Mouse (Mus musculus) CH12.LX (cell line): ENCODE measurements at regions not wholly inside any gene's neighbourhood (a gene's known extent, or its start where the extent isn't known, plus 50 kb on each side); places are given as distances from the start of the nearest gene placed in this dataset.
A peak's percentile ranks its signal among the peaks of the same experiment; 100 is the strongest.

ENCODE experiments used
- DNase-seq: peaks from one replicate; pipeline ENCODE4 v3.0.0-alpha.2; 2013; ENCODE audit errors: extremely low read depth
- H3K27ac ChIP-seq: 2 replicates; pipeline ENCODE4 v1.5.1; 2012; ENCODE audit warnings: low read depth, mild to moderate bottlenecking, control low read depth, moderate library complexity; ENCODE audit not compliant: insufficient read depth
- H3K27me3 ChIP-seq: replicated peaks from 2 replicates; pipeline ENCODE3; 2012; ENCODE audit warnings: inconsistent platforms
- H3K36me3 ChIP-seq, 2 experiments: replicated peaks in 1 of 2; 2 replicates each; pipeline versions ENCODE3 to v1.6.1; 2012; ENCODE audit warnings: inconsistent platforms in 1 of 2, low read length in 1 of 2, mild to moderate bottlenecking in 1 of 2, mixed read lengths in 1 of 2, moderate library complexity in 1 of 2; ENCODE audit not compliant: control insufficient read depth in 1 of 2, insufficient read depth in 1 of 2
- H3K4me1 ChIP-seq, 2 experiments: 2 replicates each; pipeline ENCODE4 v1.6.1; 2012; ENCODE audit warnings: inconsistent platforms in 1 of 2, moderate library complexity in 1 of 2; ENCODE audit not compliant: insufficient read depth in 2 of 2, control insufficient read depth in 1 of 2
- H3K4me2 ChIP-seq: 2 replicates; pipeline ENCODE4 v1.6.1; 2012; ENCODE audit warnings: low read depth, mild to moderate bottlenecking, control low read depth; ENCODE audit not compliant: poor library complexity, insufficient read depth, severe bottlenecking
- H3K4me3 ChIP-seq, 3 experiments: fragments of 150-350 bp in 1 of 3; sonication (generic) in 1 of 3; replicated peaks in 1 of 3; 2 replicates each; pipeline versions ENCODE3 to v1.5.1; 2011 to 2012; ENCODE audit warnings: low read depth in 2 of 3, low read length in 2 of 3, mild to moderate bottlenecking in 2 of 3, moderate library complexity in 2 of 3, control low read depth in 1 of 3, improper control_type of control experiment in 1 of 3, inconsistent platforms in 1 of 3, mixed read lengths in 1 of 3; ENCODE audit not compliant: poor library complexity in 1 of 3
- H3K79me2 ChIP-seq: replicated peaks from 2 replicates; pipeline ENCODE4 v1.6.1; 2012; ENCODE audit warnings: mild to moderate bottlenecking, moderate library complexity; ENCODE audit not compliant: control insufficient read depth, poor library complexity, insufficient read depth, severe bottlenecking; ENCODE audit errors: extremely low read depth
- H3K9ac ChIP-seq: 2 replicates; pipeline ENCODE4 v1.6.1; 2012; ENCODE audit warnings: low read depth, mild to moderate bottlenecking, control low read depth, moderate library complexity; ENCODE audit not compliant: insufficient read depth
- H3K9me3 ChIP-seq: replicated peaks from 2 replicates; pipeline ENCODE3; 2012; ENCODE audit warnings: low read length, inconsistent platforms, mixed read lengths
- BHLHE40 ChIP-seq: IDR thresholded peaks from 2 replicates; pipeline ENCODE4 v1.6.1; 2011; ENCODE audit warnings: mild to moderate bottlenecking, low read depth, low read length, improper control_type of control experiment
- CHD2 ChIP-seq: IDR thresholded peaks from 2 replicates; pipeline ENCODE4 v1.6.1; 2011; ENCODE audit warnings: low read length, improper control_type of control experiment
- CTCF ChIP-seq, 2 experiments: IDR thresholded peaks in 1 of 2; conservative IDR thresholded peaks in 1 of 2; 2 replicates each; pipeline ENCODE4 v1.5.1; 2011 to 2012; ENCODE audit warnings: low read depth in 2 of 2, low read length in 2 of 2, improper control_type of control experiment in 1 of 2, inconsistent platforms in 1 of 2, mild to moderate bottlenecking in 1 of 2, moderate library complexity in 1 of 2
- ELF1 ChIP-seq: IDR thresholded peaks from 2 replicates; pipeline ENCODE4 v1.6.1; 2014; ENCODE audit warnings: low read depth, mild to moderate bottlenecking, inconsistent platforms, low read length, improper control_type of control experiment
- EP300 ChIP-seq: IDR thresholded peaks from 2 replicates; pipeline ENCODE4 v1.6.1; 2011; ENCODE audit warnings: low read length, improper control_type of control experiment
- GABPA ChIP-seq: IDR thresholded peaks from 2 replicates; pipeline ENCODE4 v1.6.1; 2012; ENCODE audit warnings: low read depth, low read length, improper control_type of control experiment, inconsistent platforms; ENCODE audit not compliant: insufficient replicate concordance
- IRF4 ChIP-seq: IDR thresholded peaks from 2 replicates; pipeline ENCODE4 v1.6.1; 2014; ENCODE audit warnings: low read depth, mild to moderate bottlenecking, inconsistent platforms, low read length, improper control_type of control experiment
- MAFK ChIP-seq: IDR thresholded peaks from 2 replicates; pipeline ENCODE4 v1.6.1; 2011; ENCODE audit warnings: low read length, improper control_type of control experiment; ENCODE audit not compliant: insufficient replicate concordance
- NELFE ChIP-seq: IDR thresholded peaks from 2 replicates; pipeline ENCODE4 v1.6.1; 2011; ENCODE audit warnings: low read depth, low read length, improper control_type of control experiment
- PAX5 ChIP-seq: IDR thresholded peaks from 2 replicates; pipeline ENCODE4 v1.6.1; 2012; ENCODE audit warnings: low read length, inconsistent platforms, mixed read lengths
- RAD21 ChIP-seq: IDR thresholded peaks from 2 replicates; pipeline ENCODE4 v1.6.1; 2011; ENCODE audit warnings: low read depth, mild to moderate bottlenecking, low read length, improper control_type of control experiment, moderate library complexity
- SMC3 ChIP-seq: IDR thresholded peaks from 2 replicates; pipeline ENCODE4 v1.6.1; 2011; ENCODE audit warnings: low read depth, low read length, improper control_type of control experiment
- TCF12 ChIP-seq: IDR thresholded peaks from 2 replicates; pipeline ENCODE4 v1.6.1; 2014; ENCODE audit warnings: low read depth, mild to moderate bottlenecking, inconsistent platforms, low read length, improper control_type of control experiment
- ZNF384 ChIP-seq: IDR thresholded peaks from 2 replicates; pipeline ENCODE4 v1.6.1; 2012; ENCODE audit warnings: low read depth, low read length, improper control_type of control experiment, inconsistent platforms
- dilution Hi-C: fragments of 300-500 bp; cut with MboI; formaldehyde crosslinking; loops from 2 replicates; pipeline ENCODE4 v1.14.3; 2020; ENCODE audit warnings: low sequenced_read_pairs; ENCODE audit not compliant: extremely low pct_unique_long_range_greater_than_20kb, extremely low pct_ligation_motif_present
- in situ Hi-C: fragments of 300-500 bp; cut with MboI; formaldehyde crosslinking; loops from 3 replicates; pipeline ENCODE4 v1.14.3; 2019; ENCODE audit warnings: low sequenced_read_pairs, low pct_ligation_motif_present, low pct_unique_long_range_greater_than_20kb, mixed read lengths

GRCm38 (mm10) chr11:32895400-32895799 lies 71.0 kb upstream of the Smim23 start:
- dilution Hi-C loops, result no loop called here
- no peak overlapping the region for H3K4me3 ChIP-seq
- H3K4me1 ChIP-seq, result peaks cover 0 to 10% of the 10 kb centered on the region in 2 experiments; a peak in 2 of 4 replicates
- peaks cover 3% of the 10 kb centered on the region for H3K27me3 ChIP-seq
- H3K79me2 ChIP-seq, result no peaks in the 10 kb centered on the region
- H3K9ac ChIP-seq, result no peak overlapping the region
- no peak overlapping the region for H3K4me2 ChIP-seq
- no peak overlapping the region for H3K27ac ChIP-seq
- H3K9me3 ChIP-seq, result peaks cover 2% of the 10 kb centered on the region
- no peaks in the 10 kb centered on the region for H3K36me3 ChIP-seq
- peak; percentile 16 for DNase-seq
- peak; percentile 13 to 63; a peak in 2 of 4 replicates for TF ChIP-seq CTCF (conservative IDR thresholded peaks at IDR 0.05 in 1 of 2, IDR thresholded peaks at IDR 0.05 in 1 of 2; ENCODE audit: low read depth in 2 of 2, low read length in 2 of 2)
- peak; percentile 38 for TF ChIP-seq RAD21
- no peak for TF ChIP-seq TCF12
- TF ChIP-seq SMC3, result peak; percentile 51
- in situ Hi-C loops, result no loop called here

GRCm38 (mm10) chr11:32893146-32893903 lies 68.9 kb upstream of the Smim23 start:
- Histone ChIP-seq H3K79me2 (no peaks in the 10 kb centered on the region), H3K4me1 (peaks cover 0 to 10% of the 10 kb centered on the region in 2 experiments; a peak in 2 of 4 replicates), H3K9ac (no peak overlapping the region), H3K27ac (no peak overlapping the region), H3K4me3 (no peak overlapping the region), H3K27me3 (peaks cover 3% of the 10 kb centered on the region), H3K36me3 (no peaks in the 10 kb centered on the region), H3K4me2 (no peak overlapping the region), H3K9me3 (peaks cover 2% of the 10 kb centered on the region)
- TF ChIP-seq IRF4 (peak; percentile 81), PAX5 (no peak), ZNF384 (no peak), RAD21 (no peak), BHLHE40 (peak; percentile 94), EP300 (peak; percentile 74), NELFE (no peak), MAFK (no peak)
- dilution Hi-C loops (no loop called here), in situ Hi-C loops (no loop called here)
- DNase-seq, result peak; percentile 23

GRCm38 (mm10) chr11:32892496-32892895 lies 68.1 kb upstream of the Smim23 start:
- in situ Hi-C loops, result no loop called here
- DNase-seq, result no peak
- no peak for TF ChIP-seq GABPA
- no peak for TF ChIP-seq MAFK
- no peak for TF ChIP-seq NELFE
- TF ChIP-seq CHD2, result no peak
- no peak for TF ChIP-seq TCF12
- TF ChIP-seq ELF1, result no peak

More at GRCm38 (mm10) chr11:32892496-32892895, 68.1 kb upstream of the Smim23 start:
- H3K79me2 ChIP-seq, result no peaks in the 10 kb centered on the region
- dilution Hi-C loops, result no loop called here
- peaks cover 3 to 10% of the 10 kb centered on the region in 2 experiments; a peak in 3 of 4 replicates for H3K4me1 ChIP-seq
- H3K4me3 ChIP-seq, result no peak overlapping the region
- no peak overlapping the region for H3K9ac ChIP-seq
- H3K27ac ChIP-seq, result no peak overlapping the region
- H3K36me3 ChIP-seq, result no peaks in the 10 kb centered on the region
- peaks cover 6% of the 10 kb centered on the region for H3K27me3 ChIP-seq
- H3K9me3 ChIP-seq, result peaks cover 2% of the 10 kb centered on the region
- no peak overlapping the region for H3K4me2 ChIP-seq
